Mouse (Mus musculus) hindbrain, embryonic 13.5 days (tissue): ENCODE data around the gene Lrig1. TPM values are rescaled to one million over a fixed set of nuclear protein-coding genes. Genes with fewer than 3 reads are reported as not detected.
A peak's percentile ranks its signal among the peaks of the same experiment; 100 is the strongest.

Experiments
- ATAC-seq: fragments of 200-750 bp; cut with Nextera tagmentation; 2 replicates; pipeline ENCODE4 v1.8.0; 2017; ENCODE audit warnings: moderate TSS enrichment; ENCODE audit not compliant: low FRiP score
- H3K27ac ChIP-seq: fragments of 300-500 bp; sonication (generic); 2 replicates; pipeline ENCODE4 v1.5.1; 2015; ENCODE audit warnings: inconsistent platforms, mild to moderate bottlenecking, moderate library complexity
- H3K27me3 ChIP-seq: fragments of 300-500 bp; sonication (generic); 2 replicates; pipeline ENCODE4 v1.6.1; 2015; ENCODE audit warnings: mild to moderate bottlenecking, inconsistent platforms
- H3K36me3 ChIP-seq: fragments of 300-500 bp; sonication (generic); 2 replicates; pipeline ENCODE4 v1.6.1; 2015; ENCODE audit warnings: mild to moderate bottlenecking, inconsistent platforms
- H3K4me1 ChIP-seq: fragments of 300-500 bp; sonication (generic); replicated peaks from 2 replicates; pipeline ENCODE4 v1.6.1; 2015; ENCODE audit warnings: inconsistent platforms
- H3K4me2 ChIP-seq: fragments of 300-500 bp; sonication (generic); 2 replicates; pipeline ENCODE4 v1.6.1; 2015; ENCODE audit warnings: inconsistent platforms, mild to moderate bottlenecking, moderate library complexity
- H3K4me3 ChIP-seq: fragments of 300-500 bp; sonication (generic); 2 replicates; pipeline ENCODE4 v1.5.1; 2015; ENCODE audit warnings: mild to moderate bottlenecking, inconsistent platforms
- H3K9ac ChIP-seq: fragments of 300-500 bp; sonication (generic); 2 replicates; pipeline ENCODE4 v1.6.1; 2015; ENCODE audit warnings: mild to moderate bottlenecking, inconsistent platforms
- H3K9me3 ChIP-seq: fragments of 300-500 bp; sonication (generic); 2 replicates; pipeline ENCODE4 v1.6.1; 2016; ENCODE audit warnings: inconsistent platforms
- whole genome bisulfite sequencing: fragments of 180-500 bp; shearing (Covaris S2); methylation state at CpG from one replicate; pipeline ENCODE4 v1.1.7; 2015; 5-methylcytosine and 5-hydroxymethylcytosine counted together
- polyA plus RNA-seq: library from polyadenylated mRNA; unstranded; fragments of >200 nt; fragmentation: Nextera tagmentation; extraction: Ambion mirVana; gene quantifications from 2 replicates; pipeline ENCODE4 v1.2.1, GENCODE M21; 2015

The Lrig1 gene
- polyA plus RNA-seq, 1 experiment from 2014 or later: 12.5 TPM

DNA sequence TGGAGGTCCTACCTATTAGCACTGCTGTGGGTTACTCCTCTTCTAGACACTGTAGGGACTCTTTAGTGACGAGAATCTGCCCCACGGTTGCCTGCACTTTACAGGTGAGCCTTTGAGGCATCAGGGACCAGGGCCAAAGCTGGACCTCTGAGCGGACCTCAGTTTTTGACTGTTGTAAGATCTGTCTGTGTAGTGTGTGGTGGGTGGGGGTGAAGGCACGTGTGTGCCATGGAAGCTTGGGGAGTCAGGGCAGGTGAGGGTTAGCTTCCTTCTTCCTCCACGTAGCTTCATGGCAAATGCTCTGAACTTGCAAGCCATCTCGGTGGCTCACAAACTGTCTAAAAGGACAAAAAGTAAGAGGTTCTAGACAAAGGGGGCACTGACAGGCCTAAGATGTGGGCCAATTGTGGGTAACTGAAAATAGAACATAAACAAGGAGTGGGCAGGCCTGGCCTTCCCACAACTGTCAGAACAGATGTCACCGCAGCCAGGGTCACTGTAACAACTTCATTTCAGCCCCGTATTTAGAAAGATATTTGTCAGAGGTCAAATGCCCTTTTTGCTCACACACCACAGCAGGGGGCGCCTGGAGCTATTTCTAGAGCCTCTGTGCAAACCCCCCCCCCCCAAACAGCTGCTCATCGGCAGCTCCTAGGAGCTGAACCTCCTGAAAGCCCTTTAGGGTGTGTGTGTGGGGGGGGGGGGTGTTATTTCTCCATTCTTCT lies 103.0 kb downstream of the Lrig1 start:
- Histone ChIP-seq H3K4me3 (no peak overlapping the region), H3K27me3 (no peaks in the 10 kb centered on the region), H3K9me3 (no peaks in the 10 kb centered on the region), H3K9ac (no peak overlapping the region), H3K4me2 (no peak overlapping the region), H3K4me1 (peaks cover 33% of the 10 kb centered on the region), H3K27ac (no peak overlapping the region), H3K36me3 (no peaks in the 10 kb centered on the region)
- 58% methylated on average over 10 of the region's 10 CpGs for WGBS
- ATAC-seq: no peak

DNA sequence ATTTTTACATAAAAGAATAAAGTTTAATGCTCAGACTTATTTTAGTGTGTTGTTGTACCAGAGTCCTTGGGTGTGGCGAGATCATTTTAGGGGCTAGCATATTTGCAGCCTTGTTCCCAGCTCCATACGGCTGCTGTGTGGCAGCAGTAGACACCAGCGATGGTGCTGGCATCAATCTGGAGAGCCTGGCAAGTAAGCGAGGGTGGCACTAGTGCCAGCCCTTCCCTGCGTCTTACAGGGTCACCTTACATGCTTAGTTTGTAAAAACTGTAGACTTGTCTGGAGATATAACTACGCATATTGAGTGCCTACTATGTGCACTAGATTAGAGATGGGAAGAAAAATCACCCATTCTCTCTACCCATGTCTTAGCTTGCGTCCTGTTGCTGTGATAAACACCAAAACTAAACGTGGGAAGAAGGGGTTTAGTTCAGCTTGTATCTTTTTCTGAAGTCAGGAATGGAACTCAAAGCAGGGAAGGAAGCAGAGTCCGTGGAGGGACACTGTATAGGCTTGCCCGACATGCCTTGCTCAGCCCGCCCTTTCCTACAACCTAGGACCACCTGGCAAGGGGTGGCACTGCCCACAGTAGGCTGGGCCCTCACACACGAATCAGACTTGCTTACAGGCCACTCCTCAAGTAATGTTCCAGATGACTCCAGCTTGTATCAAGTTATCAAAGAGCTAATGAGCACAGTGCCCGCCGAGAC lies 103.8 kb downstream of the Lrig1 start:
- Histone ChIP-seq H3K9ac (no peak overlapping the region), H3K9me3 (no peaks in the 10 kb centered on the region), H3K36me3 (no peaks in the 10 kb centered on the region), H3K4me3 (no peak overlapping the region), H3K27ac (no peak overlapping the region), H3K4me2 (no peak overlapping the region), H3K27me3 (no peaks in the 10 kb centered on the region), H3K4me1 (peaks cover 27% of the 10 kb centered on the region)
- no peak for ATAC-seq
- 93% methylated on average over 14 of the region's 14 CpGs for WGBS

DNA sequence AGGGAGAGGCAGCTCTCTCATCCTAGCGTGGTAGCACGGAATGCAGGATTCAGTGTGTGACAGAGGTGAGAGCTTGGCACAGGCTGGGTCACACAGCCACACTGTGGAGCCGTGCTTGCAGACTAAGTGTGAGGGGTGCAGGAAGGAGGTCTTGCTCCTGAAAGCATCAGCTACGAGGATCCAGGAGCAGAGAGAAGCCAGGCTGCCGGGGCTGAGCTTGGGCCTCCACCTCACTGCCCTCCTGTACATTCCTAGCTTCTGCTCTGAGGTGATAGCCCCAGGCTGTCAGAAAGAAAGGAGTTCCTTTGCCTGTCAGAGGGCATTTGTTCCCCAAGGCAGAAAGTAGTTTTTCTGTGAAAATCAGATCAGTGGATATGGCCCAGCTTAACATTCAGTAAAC lies 104.8 kb downstream of the Lrig1 start:
- Histone ChIP-seq H3K27ac (no peak overlapping the region), H3K9ac (no peak overlapping the region), H3K4me1 (peaks cover 27% of the 10 kb centered on the region), H3K27me3 (no peaks in the 10 kb centered on the region), H3K9me3 (no peaks in the 10 kb centered on the region), H3K36me3 (no peaks in the 10 kb centered on the region), H3K4me2 (no peak overlapping the region), H3K4me3 (no peak overlapping the region)
- 75% methylated on average over 5 of the region's 5 CpGs for WGBS
- ATAC-seq: no peak

DNA sequence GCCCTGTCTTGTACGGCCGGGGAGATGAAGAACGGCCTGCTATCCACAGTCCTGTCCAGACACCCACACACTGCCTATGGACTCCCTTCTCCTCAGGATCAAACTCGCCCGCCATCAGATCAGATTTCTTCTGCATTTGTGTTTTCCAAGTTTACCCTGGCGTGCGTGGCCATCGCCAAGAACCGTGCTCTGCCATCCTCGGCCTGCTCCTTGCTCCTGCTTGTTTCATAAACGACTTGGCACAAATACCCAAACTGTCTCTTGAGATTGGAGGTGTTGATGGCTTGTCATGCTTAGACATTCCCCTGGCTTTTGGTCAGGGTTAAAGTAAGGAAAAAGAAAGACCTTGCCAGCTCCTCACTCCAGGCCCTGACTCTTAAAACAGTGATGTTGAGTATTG lies 105.2 kb downstream of the Lrig1 start:
- no peaks in the 10 kb centered on the region for H3K27me3 ChIP-seq
- peaks cover 27% of the 10 kb centered on the region for H3K4me1 ChIP-seq
- WGBS: 86% methylated on average over 11 of the region's 11 CpGs
- H3K4me2 ChIP-seq: no peak overlapping the region
- no peak overlapping the region for H3K9ac ChIP-seq
- no peak overlapping the region for H3K27ac ChIP-seq
- ATAC-seq: no peak
- H3K9me3 ChIP-seq: no peaks in the 10 kb centered on the region
- H3K36me3 ChIP-seq: no peaks in the 10 kb centered on the region
- H3K4me3 ChIP-seq: no peak overlapping the region

DNA sequence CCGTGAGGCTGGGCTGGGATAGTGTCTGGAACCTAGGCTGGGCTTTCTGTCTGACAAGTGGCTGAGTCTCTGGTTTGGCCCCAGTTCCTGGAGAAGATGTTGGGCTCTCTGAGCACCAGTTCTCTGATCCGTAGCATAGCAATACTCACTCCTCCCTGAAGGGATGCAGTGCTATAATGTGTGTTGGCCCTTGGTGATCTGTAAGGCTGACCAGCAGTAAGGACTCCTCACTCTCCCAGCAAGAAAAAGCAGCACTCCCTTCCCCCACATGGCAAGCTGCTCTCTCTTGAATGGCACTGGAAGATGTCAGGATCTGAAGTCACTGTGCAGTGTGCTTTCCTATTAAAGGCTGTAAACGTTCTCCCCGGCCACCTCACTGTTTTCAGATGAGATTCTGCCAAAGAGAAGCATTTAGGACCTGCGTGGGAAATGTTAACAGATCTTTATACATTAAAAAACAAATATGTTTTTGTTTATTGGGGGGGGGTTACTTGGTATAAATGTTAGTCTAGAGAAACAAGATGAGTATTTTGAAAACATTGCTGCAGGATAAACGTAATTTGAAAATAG lies 105.8 kb downstream of the Lrig1 start:
- 78% methylated on average over 6 of the region's 6 CpGs for WGBS
- no peak for ATAC-seq
- H3K4me1 ChIP-seq: peaks cover 27% of the 10 kb centered on the region

DNA sequence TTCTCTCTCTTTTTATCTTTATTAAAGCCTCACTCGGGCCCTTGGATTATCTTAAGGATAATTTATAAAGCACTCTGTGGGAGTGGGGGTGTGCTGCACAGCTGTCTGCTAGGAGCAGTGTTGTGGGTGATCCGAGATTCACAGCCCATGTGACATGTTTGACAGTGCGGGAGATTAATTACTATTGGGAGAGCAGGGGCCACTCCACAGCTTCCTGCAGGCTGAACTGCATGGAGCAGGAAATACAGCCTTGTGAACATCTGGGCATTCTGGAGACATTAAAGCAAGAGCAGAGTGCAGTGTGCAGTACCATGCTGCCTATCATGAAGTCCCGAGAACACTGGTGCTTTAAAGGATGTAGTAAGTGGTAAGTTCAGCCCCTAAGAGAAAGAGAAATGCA lies 107.2 kb downstream of the Lrig1 start:
- peak overlapping the region; percentile 70 for H3K27ac ChIP-seq
- H3K4me2 ChIP-seq: 0 out of 2 replicates have a peak overlapping the region, but pooled peaks have one; percentile 17
- H3K9me3 ChIP-seq: no peaks in the 10 kb centered on the region
- H3K9ac ChIP-seq: no peak overlapping the region
- no peaks in the 10 kb centered on the region for H3K27me3 ChIP-seq
- H3K36me3 ChIP-seq: no peaks in the 10 kb centered on the region
- H3K4me3 ChIP-seq: no peak overlapping the region
- H3K4me1 ChIP-seq: peaks cover 23% of the 10 kb centered on the region
- 22% methylated on average over 4 of the region's 4 CpGs for WGBS
- peak; percentile 69 for ATAC-seq

More for the DNA sequence above, 105.8 kb downstream of the Lrig1 start:
- H3K9me3 ChIP-seq: no peaks in the 10 kb centered on the region
- no peak overlapping the region for H3K27ac ChIP-seq
- H3K9ac ChIP-seq: no peak overlapping the region
- H3K4me3 ChIP-seq: no peak overlapping the region
- no peaks in the 10 kb centered on the region for H3K27me3 ChIP-seq
- no peak overlapping the region for H3K4me2 ChIP-seq
- H3K36me3 ChIP-seq: no peaks in the 10 kb centered on the region

DNA sequence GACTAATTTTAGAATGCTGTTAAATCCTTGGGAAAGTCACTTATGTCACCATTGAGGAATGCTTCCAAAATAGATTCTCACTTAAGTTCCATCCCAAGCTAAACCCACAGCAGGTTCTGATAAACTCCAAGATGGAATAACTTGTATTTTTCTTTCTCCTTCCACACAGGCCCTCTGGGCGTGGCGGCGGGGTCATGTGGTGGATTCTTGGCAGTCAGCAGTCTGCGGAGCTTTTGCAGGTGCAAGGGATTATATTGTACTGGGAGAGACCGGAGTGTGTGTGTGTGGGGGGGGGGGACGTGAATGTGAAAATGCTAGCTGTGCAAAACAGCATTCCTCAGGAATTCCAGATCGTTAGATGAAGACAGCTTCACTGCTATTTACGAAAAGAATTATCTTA lies 107.7 kb downstream of the Lrig1 start:
- no peak overlapping the region for H3K4me3 ChIP-seq
- H3K27ac ChIP-seq: peak overlapping the region; percentile 70; the same call in 1 of the 2 replicates
- no peaks in the 10 kb centered on the region for H3K9me3 ChIP-seq
- H3K27me3 ChIP-seq: no peaks in the 10 kb centered on the region
- no peak overlapping the region for H3K9ac ChIP-seq
- 0 out of 2 replicates have a peak overlapping the region, but pooled peaks have one; percentile 13 for H3K4me2 ChIP-seq
- no peak for ATAC-seq
- H3K36me3 ChIP-seq: no peaks in the 10 kb centered on the region
- 36% methylated on average over 8 of the region's 8 CpGs for WGBS
- peaks cover 23% of the 10 kb centered on the region for H3K4me1 ChIP-seq

DNA sequence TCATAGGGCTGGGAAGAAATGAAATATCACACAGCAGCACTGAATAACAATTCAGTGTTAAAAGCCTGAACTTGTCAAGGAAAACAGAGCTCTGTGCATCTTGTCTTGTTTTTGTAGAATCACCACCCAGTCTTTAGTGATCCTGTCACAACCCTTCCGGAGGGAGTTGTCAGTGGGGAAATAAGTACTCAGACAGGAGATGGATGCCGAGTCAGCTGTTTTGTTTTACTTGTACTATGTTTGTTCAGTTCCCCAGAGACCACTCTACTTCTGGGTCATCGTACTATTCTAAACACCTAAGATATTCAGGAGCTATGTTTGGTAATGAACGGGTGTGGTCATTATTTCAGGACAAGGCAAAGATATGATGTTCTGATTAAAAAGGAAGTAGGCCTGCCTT lies 111.6 kb downstream of the Lrig1 start:
- Histone ChIP-seq H3K27me3 (no peaks in the 10 kb centered on the region), H3K27ac (no peak overlapping the region), H3K9me3 (no peaks in the 10 kb centered on the region), H3K9ac (no peak overlapping the region), H3K4me3 (no peak overlapping the region), H3K36me3 (no peaks in the 10 kb centered on the region), H3K4me1 (peaks cover 12% of the 10 kb centered on the region), H3K4me2 (no peak overlapping the region)
- ATAC-seq: no peak
- WGBS: 84% methylated on average over 4 of the region's 4 CpGs

DNA sequence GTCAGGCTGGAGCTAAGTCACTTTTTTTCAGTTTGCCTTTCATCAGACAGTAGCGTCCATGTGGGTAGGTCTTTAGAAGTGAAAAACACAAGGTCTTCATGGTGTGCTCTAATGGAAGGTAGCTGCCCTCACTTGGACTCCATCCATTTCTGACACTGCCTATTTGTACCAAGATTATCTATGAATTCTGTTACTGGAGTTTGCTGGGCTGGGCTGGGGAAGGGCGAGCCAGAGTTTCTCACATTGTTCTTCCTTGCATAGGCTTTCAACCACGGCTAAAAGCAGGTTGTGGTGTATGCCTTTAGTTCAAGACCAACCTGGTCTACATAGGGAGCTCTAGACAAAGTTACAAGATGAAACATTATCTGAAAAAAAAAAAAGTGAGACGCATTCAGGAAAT lies 115.0 kb downstream of the Lrig1 start:
- no peaks in the 10 kb centered on the region for H3K9me3 ChIP-seq
- no peak overlapping the region for H3K27ac ChIP-seq
- no peak overlapping the region for H3K4me3 ChIP-seq
- H3K27me3 ChIP-seq: no peaks in the 10 kb centered on the region
- no peak overlapping the region for H3K9ac ChIP-seq
- no peaks in the 10 kb centered on the region for H3K36me3 ChIP-seq
- H3K4me1 ChIP-seq: no peaks in the 10 kb centered on the region
- H3K4me2 ChIP-seq: no peak overlapping the region
- 91% methylated on average over 4 of the region's 4 CpGs for WGBS
- ATAC-seq: no peak

DNA sequence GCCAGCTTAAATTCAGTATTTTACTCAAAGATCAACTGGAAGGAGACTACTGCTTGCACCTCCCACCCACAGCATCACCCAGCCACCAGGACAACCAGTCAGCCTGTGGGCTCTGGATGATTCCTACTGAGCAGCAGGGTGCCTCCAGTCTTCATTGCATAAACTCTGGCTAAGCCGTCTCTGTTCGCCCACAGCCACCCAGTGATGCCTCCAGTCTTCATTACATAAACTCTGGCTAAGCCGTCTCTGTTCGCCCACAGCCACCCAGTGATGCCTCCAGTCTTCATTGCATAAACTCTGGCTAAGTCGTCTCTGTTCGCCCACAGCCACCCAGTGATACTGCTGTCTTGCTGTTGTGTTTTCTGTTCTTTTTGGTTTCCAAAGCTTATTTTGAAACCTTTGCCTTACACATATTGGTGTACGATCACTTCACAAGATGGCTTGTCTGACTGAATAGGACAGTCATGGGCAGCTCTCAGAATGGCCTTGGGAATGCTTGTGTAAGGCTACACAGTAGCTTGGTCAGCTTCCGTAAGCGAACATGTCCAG lies 115.7 kb downstream of the Lrig1 start:
- Histone ChIP-seq H3K9me3 (no peaks in the 10 kb centered on the region), H3K9ac (no peak overlapping the region), H3K4me1 (no peaks in the 10 kb centered on the region), H3K27me3 (no peaks in the 10 kb centered on the region), H3K4me3 (no peak overlapping the region), H3K36me3 (no peaks in the 10 kb centered on the region), H3K27ac (no peak overlapping the region), H3K4me2 (no peak overlapping the region)
- WGBS: 94% methylated on average over 9 of the region's 9 CpGs
- no peak for ATAC-seq

DNA sequence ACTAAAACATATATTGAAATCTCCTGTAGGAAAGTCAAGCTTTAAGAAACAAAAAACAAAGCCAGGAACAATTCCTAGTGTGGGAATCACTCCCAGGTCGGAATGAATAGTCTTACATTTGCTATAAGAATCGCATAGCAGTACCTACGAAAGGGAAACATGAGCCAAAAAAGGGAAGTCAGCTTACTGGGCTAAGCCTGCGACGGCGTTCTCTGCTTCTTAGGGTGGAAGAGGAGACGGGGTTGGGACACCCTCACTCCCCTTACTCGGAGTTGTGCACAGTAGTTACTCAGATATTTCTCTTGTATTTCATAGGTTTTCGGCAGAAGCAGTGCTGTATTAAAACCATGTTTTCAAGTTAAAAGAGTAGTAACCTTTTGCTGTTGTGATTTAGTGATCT lies 117.9 kb downstream of the Lrig1 start:
- no peak for ATAC-seq
- 92% methylated on average over 9 of the region's 9 CpGs for WGBS
- Histone ChIP-seq H3K9ac (no peak overlapping the region), H3K4me1 (0 out of 2 replicates have a peak, but pooled peaks cover 6% of the 10 kb centered on the region), H3K27me3 (no peaks in the 10 kb centered on the region), H3K27ac (no peak overlapping the region), H3K9me3 (no peaks in the 10 kb centered on the region), H3K4me3 (no peak overlapping the region), H3K36me3 (no peaks in the 10 kb centered on the region), H3K4me2 (no peak overlapping the region)

DNA sequence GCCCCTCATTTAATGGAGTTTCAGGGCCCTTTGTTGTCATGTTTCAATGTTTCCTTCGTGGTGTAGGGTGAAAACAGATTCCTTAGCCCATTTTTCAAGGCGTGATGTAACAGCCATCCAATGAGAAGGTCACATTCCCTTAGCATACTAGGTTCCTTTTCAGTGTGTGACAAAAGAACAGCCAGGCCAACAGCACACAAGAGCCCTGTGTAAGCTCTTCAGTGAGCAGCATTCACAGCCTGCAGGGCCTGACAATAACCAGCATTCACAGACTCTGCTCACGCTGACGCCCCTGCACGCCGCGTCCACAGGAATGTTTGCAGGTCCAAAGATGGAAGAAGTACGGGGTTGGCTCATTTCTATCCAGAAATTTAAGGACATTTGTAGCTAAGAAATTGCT lies 122.0 kb downstream of the Lrig1 start:
- no peaks in the 10 kb centered on the region for H3K27me3 ChIP-seq
- no peaks in the 10 kb centered on the region for H3K36me3 ChIP-seq
- H3K27ac ChIP-seq: peak overlapping the region; percentile 40
- H3K4me2 ChIP-seq: no peak overlapping the region
- ATAC-seq: peak; percentile 75; the same call in 1 of the 2 replicates
- H3K4me1 ChIP-seq: peaks cover 26% of the 10 kb centered on the region
- no peak overlapping the region for H3K9ac ChIP-seq
- no peak overlapping the region for H3K4me3 ChIP-seq
- 13% methylated on average over 8 of the region's 8 CpGs for WGBS
- H3K9me3 ChIP-seq: no peaks in the 10 kb centered on the region
